Mouse (Mus musculus): Measurements from ENCODE around the gene Coil. TPM values are rescaled to one million over a fixed set of nuclear protein-coding genes. Genes with fewer than 3 reads are reported as not detected.
"Not testable (repeated sequence)": the region's sequence is repeated elsewhere in the genome, so short reads cannot be mapped to it uniquely, and the experiment has no call there.

Coil gene
- polyA plus RNA-seq, 1 experiment from 2014 or later: 20.1 TPM

GRCm38 (mm10) chr11:89028871-89029405 is 58.9 kb downstream of the Coil start:
- Histone ChIP-seq H3K4me3 (ENCODE audit: low read depth, low read length) (no peak overlapping the region), H3K4me2 (ENCODE audit: low read depth, severe bottlenecking) (no peak overlapping the region), H3K9me3 (ENCODE audit: control insufficient read depth, low read length) (no peaks in the 10 kb centered on the region), H3K27me3 (ENCODE audit: control insufficient read depth, insufficient read depth, low read length) (no peaks in the 10 kb centered on the region), H3K36me3 (ENCODE audit: control insufficient read depth, insufficient read depth, low read length) (no peaks in the 10 kb centered on the region), H3K4me1 (ENCODE audit: control insufficient read depth, insufficient read depth, low read length) (0 out of 2 replicates have a peak, but pooled peaks cover 2% of the 10 kb centered on the region), H3K9ac (ENCODE audit: low read length) (no peak overlapping the region), H3K27ac (replicated peaks; ENCODE audit: low read depth, low read length) (no peak overlapping the region)
- 59% methylated on average over 10 of the region's 10 CpGs for WGBS
- ATAC-seq (ENCODE audit: insufficient number of reproducible peaks, low FRiP score, low TSS enrichment, low read depth) (no peak), DNase-seq (ENCODE audit: low spot score) (no peak)

DNA sequence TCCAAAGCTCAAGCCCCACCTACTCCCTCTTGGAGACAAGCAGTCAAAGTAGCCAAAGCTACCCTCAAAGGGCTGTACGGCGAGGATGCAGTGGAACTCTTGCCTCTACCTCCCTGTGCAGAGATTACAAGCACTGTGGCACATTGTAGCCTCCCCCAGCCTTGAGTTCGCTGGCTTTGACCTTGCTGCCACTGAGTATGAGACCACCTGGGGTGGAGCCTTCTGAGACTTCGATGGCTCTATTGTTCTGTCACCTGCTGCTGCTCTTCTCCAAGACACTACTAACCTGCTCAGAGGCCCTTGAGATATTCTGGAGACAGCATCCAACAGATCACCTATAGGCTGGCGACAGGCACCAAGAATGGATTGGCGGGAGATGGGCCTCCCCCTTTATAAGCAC is 60.5 kb downstream of the Coil start:
- no peak for DNase-seq (ENCODE audit: low spot score)
- Histone ChIP-seq H3K36me3 (ENCODE audit: control insufficient read depth, insufficient read depth, low read length) (no peaks in the 10 kb centered on the region), H3K9me3 (ENCODE audit: control insufficient read depth, low read length) (no peaks in the 10 kb centered on the region), H3K27ac (replicated peaks; ENCODE audit: low read depth, low read length) (no peak overlapping the region), H3K9ac (ENCODE audit: low read length) (no peak overlapping the region), H3K4me1 (ENCODE audit: control insufficient read depth, insufficient read depth, low read length) (no peaks in the 10 kb centered on the region), H3K4me2 (ENCODE audit: low read depth, severe bottlenecking) (no peak overlapping the region), H3K27me3 (ENCODE audit: control insufficient read depth, insufficient read depth, low read length) (no peaks in the 10 kb centered on the region), H3K4me3 (ENCODE audit: low read depth, low read length) (no peak overlapping the region)
- WGBS: 88% methylated on average over 6 of the region's 6 CpGs
- ATAC-seq (ENCODE audit: insufficient number of reproducible peaks, low FRiP score, low TSS enrichment, low read depth): no peak

DNA sequence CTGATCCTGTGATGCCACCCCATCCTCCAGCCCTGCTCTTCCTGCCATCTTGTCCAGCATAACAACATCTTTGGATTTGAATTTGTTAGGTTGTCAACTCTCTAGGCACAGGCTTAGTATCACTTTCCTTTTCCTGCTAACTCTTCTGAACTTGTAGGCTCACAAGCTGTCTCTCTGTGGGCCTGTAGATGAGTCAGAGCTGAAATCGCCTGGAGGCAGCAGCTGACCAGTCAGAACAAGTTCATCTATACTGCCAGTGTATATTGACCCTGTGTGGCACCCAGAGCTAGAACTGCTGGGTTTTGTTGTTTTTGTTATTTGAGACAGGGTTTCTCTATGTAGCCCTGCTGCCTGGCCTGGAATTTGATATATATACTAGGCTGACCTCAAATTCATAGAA is 61.1 kb downstream of the Coil start:
- H3K9me3 ChIP-seq (ENCODE audit: control insufficient read depth, low read length): no peaks in the 10 kb centered on the region
- DNase-seq (ENCODE audit: low spot score): no peak
- no peaks in the 10 kb centered on the region for H3K4me1 ChIP-seq (ENCODE audit: control insufficient read depth, insufficient read depth, low read length)
- H3K27ac ChIP-seq (replicated peaks; ENCODE audit: low read depth, low read length): no peak overlapping the region
- no peak overlapping the region for H3K4me2 ChIP-seq (ENCODE audit: low read depth, severe bottlenecking)
- ATAC-seq (ENCODE audit: insufficient number of reproducible peaks, low FRiP score, low TSS enrichment, low read depth): no peak
- H3K9ac ChIP-seq (ENCODE audit: low read length): no peak overlapping the region
- 68% methylated on average over 1 of the region's 1 CpGs for WGBS
- H3K4me3 ChIP-seq (ENCODE audit: low read depth, low read length): no peak overlapping the region
- no peaks in the 10 kb centered on the region for H3K27me3 ChIP-seq (ENCODE audit: control insufficient read depth, insufficient read depth, low read length)
- H3K36me3 ChIP-seq (ENCODE audit: control insufficient read depth, insufficient read depth, low read length): no peaks in the 10 kb centered on the region

DNA sequence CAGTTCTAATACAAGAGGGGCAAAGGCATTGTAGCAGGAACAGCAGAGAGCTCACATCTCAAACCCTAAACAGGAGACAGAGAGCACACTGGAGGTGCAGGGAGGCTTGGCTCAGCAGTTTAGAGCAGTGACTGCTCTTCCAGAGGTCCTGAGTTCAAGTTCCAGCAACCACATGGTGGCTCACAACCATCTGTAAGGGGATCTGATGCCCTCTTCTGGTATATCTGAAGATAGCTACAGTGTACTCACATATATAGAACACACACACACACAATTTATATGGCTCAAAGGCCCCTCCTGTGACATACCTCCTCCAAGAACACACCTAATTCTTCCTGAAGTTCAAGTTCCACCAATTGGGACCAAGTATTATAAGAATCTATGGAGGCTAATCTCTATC is 64.5 kb downstream of the Coil start:
- no peak overlapping the region for H3K9ac ChIP-seq (ENCODE audit: low read length)
- H3K27me3 ChIP-seq (ENCODE audit: control insufficient read depth, insufficient read depth, low read length): no peaks in the 10 kb centered on the region
- ATAC-seq (ENCODE audit: insufficient number of reproducible peaks, low FRiP score, low TSS enrichment, low read depth) (no peak), DNase-seq (ENCODE audit: low spot score) (no peak)
- H3K4me3 ChIP-seq (ENCODE audit: low read depth, low read length): no peak overlapping the region
- no peaks in the 10 kb centered on the region for H3K4me1 ChIP-seq (ENCODE audit: control insufficient read depth, insufficient read depth, low read length)
- no peaks in the 10 kb centered on the region for H3K9me3 ChIP-seq (ENCODE audit: control insufficient read depth, low read length)
- H3K36me3 ChIP-seq (ENCODE audit: control insufficient read depth, insufficient read depth, low read length): no peaks in the 10 kb centered on the region
- no peak overlapping the region for H3K27ac ChIP-seq (replicated peaks; ENCODE audit: low read depth, low read length)
- no peak overlapping the region for H3K4me2 ChIP-seq (ENCODE audit: low read depth, severe bottlenecking)

- DNase-seq (ENCODE audit: low spot score) (no peak), ATAC-seq (ENCODE audit: insufficient number of reproducible peaks, low FRiP score, low TSS enrichment, low read depth) (no peak)
- Histone ChIP-seq H3K27ac (replicated peaks; ENCODE audit: low read depth, low read length) (no peak overlapping the region), H3K9ac (ENCODE audit: low read length) (no peak overlapping the region), H3K4me1 (ENCODE audit: control insufficient read depth, insufficient read depth, low read length) (no peaks in the 10 kb centered on the region), H3K36me3 (ENCODE audit: control insufficient read depth, insufficient read depth, low read length) (no peaks in the 10 kb centered on the region), H3K4me3 (ENCODE audit: low read depth, low read length) (no peak overlapping the region), H3K4me2 (ENCODE audit: low read depth, severe bottlenecking) (no peak overlapping the region), H3K27me3 (ENCODE audit: control insufficient read depth, insufficient read depth, low read length) (no peaks in the 10 kb centered on the region), H3K9me3 (ENCODE audit: control insufficient read depth, low read length) (no peaks in the 10 kb centered on the region)
- WGBS: 86% methylated on average over 3 of the region's 3 CpGs
Observed at GRCm38 (mm10) chr11:89035552-89035951, 65.5 kb downstream of the Coil start.

DNA sequence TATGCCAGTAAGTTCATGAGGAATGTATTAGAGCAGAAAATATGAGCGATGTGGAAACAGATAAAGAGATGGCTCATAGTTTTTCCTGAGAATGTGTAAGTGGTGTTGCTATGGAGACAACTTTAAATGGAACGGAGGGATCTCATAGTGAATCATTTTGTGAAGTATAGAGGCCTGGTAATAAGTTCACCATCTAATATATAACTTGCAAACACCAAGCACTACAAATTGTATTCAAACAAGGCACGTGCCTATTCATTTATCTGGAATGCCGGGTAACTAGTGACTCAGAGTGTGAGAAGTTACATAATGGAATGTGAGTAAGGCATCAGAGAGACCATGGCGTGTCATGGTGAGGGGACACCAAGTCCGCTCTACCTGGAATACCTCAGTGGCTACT is 68.4 kb downstream of the Coil start:
- ATAC-seq (ENCODE audit: insufficient number of reproducible peaks, low FRiP score, low TSS enrichment, low read depth) (no peak), DNase-seq (ENCODE audit: low spot score) (no peak)
- 94% methylated on average over 6 of the region's 6 CpGs for WGBS

GRCm38 (mm10) chr11:89039325-89039724 is 69.3 kb downstream of the Coil start:
- H3K36me3 ChIP-seq (ENCODE audit: control insufficient read depth, insufficient read depth, low read length): 0 out of 2 replicates have a peak, but pooled peaks cover 2% of the 10 kb centered on the region
- 35% methylated on average over 3 of the region's 3 CpGs for WGBS
- H3K4me3 ChIP-seq (ENCODE audit: low read depth, low read length): no peak overlapping the region
- DNase-seq (ENCODE audit: low spot score) (peak; percentile 55), ATAC-seq (ENCODE audit: insufficient number of reproducible peaks, low FRiP score, low TSS enrichment, low read depth) (no peak)
- no peak overlapping the region for H3K4me2 ChIP-seq (ENCODE audit: low read depth, severe bottlenecking)
- H3K9ac ChIP-seq (ENCODE audit: low read length): no peak overlapping the region
- H3K27ac ChIP-seq (replicated peaks; ENCODE audit: low read depth, low read length): no peak overlapping the region
- no peaks in the 10 kb centered on the region for H3K27me3 ChIP-seq (ENCODE audit: control insufficient read depth, insufficient read depth, low read length)
- no peaks in the 10 kb centered on the region for H3K9me3 ChIP-seq (ENCODE audit: control insufficient read depth, low read length)
- no peaks in the 10 kb centered on the region for H3K4me1 ChIP-seq (ENCODE audit: control insufficient read depth, insufficient read depth, low read length)

More for the DNA sequence above, 68.4 kb downstream of the Coil start:
- no peaks in the 10 kb centered on the region for H3K4me1 ChIP-seq (ENCODE audit: control insufficient read depth, insufficient read depth, low read length)
- no peak overlapping the region for H3K4me2 ChIP-seq (ENCODE audit: low read depth, severe bottlenecking)
- 0 out of 2 replicates have a peak, but pooled peaks cover 2% of the 10 kb centered on the region for H3K36me3 ChIP-seq (ENCODE audit: control insufficient read depth, insufficient read depth, low read length)
- no peak overlapping the region for H3K4me3 ChIP-seq (ENCODE audit: low read depth, low read length)
- H3K9ac ChIP-seq (ENCODE audit: low read length): no peak overlapping the region
- H3K9me3 ChIP-seq (ENCODE audit: control insufficient read depth, low read length): no peaks in the 10 kb centered on the region
- no peak overlapping the region for H3K27ac ChIP-seq (replicated peaks; ENCODE audit: low read depth, low read length)
- H3K27me3 ChIP-seq (ENCODE audit: control insufficient read depth, insufficient read depth, low read length): no peaks in the 10 kb centered on the region

GRCm38 (mm10) chr11:89041073-89041472 is 71.0 kb downstream of the Coil start:
- not testable (repeated sequence) for H3K27ac ChIP-seq (replicated peaks; ENCODE audit: low read depth, low read length); H3K4me3 ChIP-seq (ENCODE audit: low read depth, low read length); H3K9ac ChIP-seq (ENCODE audit: low read length); DNase-seq (ENCODE audit: low spot score); H3K4me2 ChIP-seq (ENCODE audit: low read depth, severe bottlenecking); ATAC-seq (ENCODE audit: insufficient number of reproducible peaks, low FRiP score, low TSS enrichment, low read depth); H3K27me3 ChIP-seq (ENCODE audit: control insufficient read depth, insufficient read depth, low read length); H3K4me1 ChIP-seq (ENCODE audit: control insufficient read depth, insufficient read depth, low read length); H3K36me3 ChIP-seq (ENCODE audit: control insufficient read depth, insufficient read depth, low read length); H3K9me3 ChIP-seq (ENCODE audit: control insufficient read depth, low read length)
- WGBS: 93% methylated on average over 6 of the region's 7 CpGs
